Mouse (Mus musculus) olfactory bulb, adult 2 months (tissue): Measurements from ENCODE around the gene Adgrf1.

Experiments used
- CTCF ChIP-seq: fragments of 200-500 bp; IDR thresholded peaks from 2 replicates; pipeline ENCODE4 v1.5.1; 2012; ENCODE audit warnings: low read depth, mild to moderate bottlenecking, low read length, moderate library complexity; ENCODE audit not compliant: insufficient read depth
- POLR2A ChIP-seq: fragments of 200-500 bp; IDR thresholded peaks from 2 replicates; pipeline ENCODE4 v1.6.1; 2012; ENCODE audit warnings: mild to moderate bottlenecking, low read depth, low read length, moderate library complexity; ENCODE audit not compliant: insufficient read depth

DNA sequence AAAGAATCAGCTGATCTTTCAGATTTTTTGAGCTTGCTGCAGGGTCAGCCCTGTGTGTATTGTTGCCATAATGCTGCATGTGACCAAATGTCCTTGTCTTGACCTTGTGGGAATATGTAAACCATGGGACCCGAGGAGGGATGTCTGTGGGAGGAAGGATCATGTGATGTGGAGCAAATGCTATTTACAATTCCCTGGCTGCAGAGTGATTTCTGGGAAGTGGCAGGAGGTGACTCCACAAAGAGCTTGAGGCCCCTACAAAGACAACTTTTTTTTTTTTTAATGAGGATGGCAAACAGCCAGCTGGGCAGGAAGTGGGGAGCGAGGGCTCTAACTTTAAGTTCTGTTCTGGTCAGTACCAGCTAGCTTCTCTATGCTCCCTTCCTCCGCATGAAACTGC, 20.5 kb upstream of the Adgrf1 start:
- TF ChIP-seq POLR2A: no peak
- no peak for TF ChIP-seq CTCF
